Mouse (Mus musculus) C2C12 (cell line): Measurements from ENCODE around the gene Strip2.

Source experiments
- CTCF ChIP-seq: IDR thresholded peaks from one replicate; pipeline ENCODE4 v1.5.1; 2011; ENCODE audit not compliant: control insufficient read depth, insufficient read depth, insufficient read length
- FOSL1 ChIP-seq: IDR thresholded peaks from one replicate; pipeline ENCODE4 v1.8.0; 2011; ENCODE audit warnings: mild to moderate bottlenecking, low read length; ENCODE audit not compliant: poor library complexity, insufficient read depth, severe bottlenecking
- MAX ChIP-seq: IDR thresholded peaks from one replicate; pipeline ENCODE4 v1.6.1; 2011; ENCODE audit warnings: mild to moderate bottlenecking, control low read depth
- MYOD1 ChIP-seq: IDR thresholded peaks from one replicate; pipeline ENCODE4 v1.6.1; 2011; ENCODE audit warnings: low read depth; ENCODE audit not compliant: control insufficient read depth, insufficient read length
- MYOG ChIP-seq: IDR thresholded peaks from one replicate; pipeline ENCODE4 v1.6.1; 2011; ENCODE audit not compliant: control insufficient read depth, insufficient read length; ENCODE audit errors: extremely low read depth
- USF1 ChIP-seq: IDR thresholded peaks from one replicate; pipeline ENCODE4 v1.6.1; 2011; ENCODE audit warnings: low read depth, mild to moderate bottlenecking, control low read depth, moderate library complexity

DNA sequence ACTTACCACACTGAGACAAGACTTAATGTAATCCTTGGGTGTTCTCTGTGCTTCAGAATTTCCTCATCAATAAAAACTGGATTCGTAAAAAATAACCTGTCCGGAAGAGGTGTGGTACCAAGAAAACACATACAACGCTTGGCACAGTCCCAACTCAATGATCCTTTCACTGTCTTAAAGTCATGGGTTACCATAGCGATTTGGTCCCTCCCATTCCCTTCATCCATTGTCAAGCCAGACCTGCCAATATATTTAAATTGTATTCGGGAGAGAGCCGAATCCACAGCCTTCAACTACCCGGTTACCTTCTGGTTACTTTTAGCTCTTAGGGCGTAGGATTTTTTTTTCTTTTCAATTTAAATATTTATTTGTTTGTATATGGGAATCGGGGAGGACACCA is 976 bp upstream of the Strip2 start:
- TF ChIP-seq CTCF (no peak), MYOD1 (no peak), MAX (no peak), USF1 (no peak), FOSL1 (no peak), MYOG (no peak)
